Mouse (Mus musculus) MEL (cell line): ENCODE measurements around the gene Trim63.

Source experiments
- NELFE ChIP-seq: IDR thresholded peaks from 2 replicates; pipeline ENCODE4 v1.6.1; 2011; ENCODE audit warnings: low read depth, low read length, improper control_type of control experiment
- ZNF384 ChIP-seq: IDR thresholded peaks from 2 replicates; pipeline ENCODE4 v1.6.1; 2012; ENCODE audit warnings: low read depth, mild to moderate bottlenecking, inconsistent platforms, low read length, improper control_type of control experiment

DNA sequence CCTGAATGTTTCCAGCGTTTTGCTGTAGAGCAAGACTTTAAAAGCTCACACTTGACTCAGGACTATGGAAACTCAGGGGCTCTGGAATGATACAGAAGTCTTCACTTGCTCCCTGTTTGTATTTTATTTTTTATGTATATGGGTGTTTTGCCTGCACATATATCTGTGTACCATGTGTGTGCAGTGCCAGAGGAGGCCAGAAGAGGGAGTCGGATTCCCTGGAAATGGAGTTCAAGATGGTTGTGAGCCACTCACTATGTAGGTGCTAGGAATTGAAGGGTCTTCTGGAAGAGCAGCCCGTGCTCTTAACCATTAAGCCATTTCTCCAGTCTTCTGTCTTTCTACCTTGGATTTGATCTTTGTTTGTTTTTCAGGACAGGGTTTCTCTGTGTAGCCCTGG, 6.6 kb downstream of the Trim63 start:
- no peak for TF ChIP-seq ZNF384
- no peak for TF ChIP-seq NELFE
